Mouse (Mus musculus) bone marrow macrophage, adult 2 months (primary cell): ENCODE data around the gene Llgl2.

Experiments
- CTCF ChIP-seq: IDR thresholded peaks from 2 replicates; pipeline ENCODE4 v1.5.1; 2012; ENCODE audit warnings: low read depth, mild to moderate bottlenecking, low read length, moderate library complexity
- POLR2A ChIP-seq: IDR thresholded peaks from 2 replicates; pipeline ENCODE4 v1.6.1; 2012; ENCODE audit warnings: mild to moderate bottlenecking, low read depth, low read length, borderline replicate concordance

DNA sequence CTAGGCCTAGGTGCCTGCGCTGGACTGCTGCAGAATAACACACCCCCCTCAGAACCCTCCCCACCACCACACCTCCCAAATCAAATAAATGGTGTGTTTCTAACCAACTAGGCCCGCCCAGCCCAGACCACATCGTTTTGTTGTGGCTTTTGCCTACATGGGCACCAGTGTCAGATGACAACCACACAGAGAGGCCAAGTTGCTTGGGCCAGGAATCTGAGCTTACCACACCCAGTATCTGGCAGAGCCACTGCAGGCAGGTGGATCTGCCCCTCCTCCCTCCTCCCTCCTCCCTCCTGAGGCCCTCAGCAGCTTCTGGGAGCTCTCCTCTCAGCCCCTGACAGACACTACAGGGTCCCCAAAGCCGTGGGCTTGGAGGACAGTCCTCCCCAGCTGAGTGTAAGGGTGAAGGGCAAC is 15.1 kb downstream of the Llgl2 start:
- TF ChIP-seq CTCF = no peak
- no peak for TF ChIP-seq POLR2A
